Mouse (Mus musculus) G1E (cell line): ENCODE measurements around the gene Rsrc1.

Experiments used
- CTCF ChIP-seq: IDR thresholded peaks from 2 replicates; pipeline ENCODE4 v1.5.1; 2012; ENCODE audit warnings: low read depth, low read length, inconsistent platforms, mixed read lengths
- GATA1 ChIP-seq: IDR thresholded peaks from 2 replicates; pipeline ENCODE4 v1.6.1; 2012; ENCODE audit warnings: borderline replicate concordance, low read length, inconsistent platforms, mixed read lengths
- GATA2 ChIP-seq: IDR thresholded peaks from 2 replicates; pipeline ENCODE4 v1.6.1; 2012; ENCODE audit warnings: low read depth, low read length, inconsistent platforms, borderline replicate concordance
- POLR2AphosphoS5 ChIP-seq: IDR thresholded peaks from 2 replicates; pipeline ENCODE4 v1.6.1; 2012; ENCODE audit warnings: low read depth, low read length, inconsistent platforms; ENCODE audit not compliant: insufficient replicate concordance
- TAL1 ChIP-seq: conservative IDR thresholded peaks from 2 replicates; pipeline ENCODE4 v1.6.1; 2012; ENCODE audit warnings: low read depth, low read length, inconsistent platforms, mixed read lengths

DNA sequence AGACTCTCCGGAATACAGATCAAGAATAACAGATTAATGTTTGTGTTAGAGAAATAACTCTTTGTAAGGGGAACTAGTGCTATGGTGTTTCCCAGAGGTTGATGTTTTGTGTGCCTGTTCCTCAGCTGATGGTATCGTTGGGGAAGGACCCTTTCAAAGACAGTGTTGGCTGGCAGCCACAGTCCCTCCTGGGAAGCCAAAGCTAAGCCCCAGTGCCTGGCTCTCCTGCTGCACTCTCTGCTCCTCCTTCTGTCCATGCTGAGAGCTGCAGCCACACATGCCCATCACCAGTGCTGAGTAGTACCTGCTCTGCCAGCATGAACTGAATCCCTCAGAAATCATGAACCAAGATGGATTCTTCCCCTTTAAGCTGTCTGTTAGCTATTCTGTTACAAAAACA lies 26.1 kb upstream of the Rsrc1 start:
- TF ChIP-seq TAL1 = no peak
- no peak for TF ChIP-seq CTCF
- no peak for TF ChIP-seq GATA1
- no peak for TF ChIP-seq POLR2AphosphoS5
- TF ChIP-seq GATA2 = no peak
